Mouse (Mus musculus) lung, postnatal 0 days (tissue): ENCODE results near the gene Nipsnap1. TPM values are rescaled to one million over a fixed set of nuclear protein-coding genes. Genes with fewer than 3 reads are reported as not detected.

Experiments used
- ATAC-seq: fragments of 200-750 bp; cut with Nextera tagmentation; 2 replicates; pipeline ENCODE4 v1.8.0; 2017; ENCODE audit warnings: moderate library complexity
- DNase-seq: peaks from one replicate; pipeline ENCODE4 v3.0.0-alpha.2; 2016; ENCODE audit warnings: low spot score
- H3K27ac ChIP-seq: fragments of 300-500 bp; sonication (generic); 2 replicates; pipeline ENCODE4 v1.5.1; 2014; ENCODE audit warnings: antibody characterized with exemption, mild to moderate bottlenecking, low read length, mixed read lengths
- H3K27me3 ChIP-seq: fragments of 300-500 bp; sonication (generic); replicated peaks from 2 replicates; pipeline ENCODE4 v1.6.1; 2014; ENCODE audit warnings: low read length, mixed read lengths; ENCODE audit not compliant: insufficient read depth
- H3K36me3 ChIP-seq: fragments of 300-500 bp; sonication (generic); 2 replicates; pipeline ENCODE4 v1.6.1; 2014; ENCODE audit warnings: low read length, mixed read lengths; ENCODE audit not compliant: insufficient read depth
- H3K4me1 ChIP-seq: fragments of 300-500 bp; sonication (generic); 2 replicates; pipeline ENCODE4 v1.6.1; 2014; ENCODE audit warnings: antibody characterized with exemption, low read depth, low read length, mixed read lengths; ENCODE audit not compliant: insufficient read depth
- H3K4me2 ChIP-seq: fragments of 300-500 bp; sonication (generic); replicated peaks from 2 replicates; pipeline ENCODE4 v1.6.1; 2014; ENCODE audit warnings: low read depth, mild to moderate bottlenecking, low read length, moderate library complexity, mixed read lengths
- H3K4me3 ChIP-seq: fragments of 300-500 bp; sonication (generic); 2 replicates; pipeline ENCODE4 v1.5.1; 2014; ENCODE audit warnings: low read depth, low read length
- H3K9ac ChIP-seq: fragments of 300-500 bp; sonication (generic); replicated peaks from 2 replicates; pipeline ENCODE4 v1.6.1; 2014; ENCODE audit warnings: low read depth, mild to moderate bottlenecking
- H3K9me3 ChIP-seq: fragments of 300-500 bp; sonication (generic); 2 replicates; pipeline ENCODE4 v1.6.1; 2016; ENCODE audit warnings: low read length, mixed read lengths
- CTCF ChIP-seq: IDR thresholded peaks from 2 replicates; pipeline ENCODE4 v1.5.1; 2016; ENCODE audit warnings: antibody characterized with exemption, mild to moderate bottlenecking
- EP300 ChIP-seq: IDR thresholded peaks from 2 replicates; pipeline ENCODE4 v1.6.1; 2016; ENCODE audit warnings: antibody characterized with exemption, mild to moderate bottlenecking, control low read depth
- WGBS: fragments of 180-500 bp; shearing (Covaris S2); extraction: QIAGEN DNeasy Blood & Tissue Kit; methylation state at CpG from one replicate; pipeline ENCODE4 v1.1.7; 2014; 5-methylcytosine and 5-hydroxymethylcytosine counted together
- polyA plus RNA-seq: library from polyadenylated mRNA; unstranded; fragments of >200 nt; fragmentation: Nextera tagmentation; extraction: Ambion mirVana; gene quantifications from 2 replicates; pipeline ENCODE4 v1.2.1, GENCODE M21; 2015

Gene Nipsnap1
- polyA plus RNA-seq, 1 experiment from 2014 or later, result 11.9 TPM

- no peaks in the 10 kb centered on the region for H3K36me3 ChIP-seq
- no peak for TF ChIP-seq CTCF
- TF ChIP-seq EP300, result no peak
- H3K9ac ChIP-seq, result no peak overlapping the region
- no peaks in the 10 kb centered on the region for H3K9me3 ChIP-seq
- no peaks in the 10 kb centered on the region for H3K4me1 ChIP-seq
- H3K27ac ChIP-seq, result no peak overlapping the region
- no peak overlapping the region for H3K4me2 ChIP-seq
- H3K4me3 ChIP-seq, result no peak overlapping the region
- no peaks in the 10 kb centered on the region for H3K27me3 ChIP-seq
- 50% methylated on average over 11 of the region's 11 CpGs for WGBS
- ATAC-seq, result no peak
- DNase-seq, result no peak
These were observed 11.7 kb upstream of the Nipsnap1 start for GRCm38 (mm10) chr11:4861816-4862604.

GRCm38 (mm10) chr11:4862730-4863129 is 11.0 kb upstream of the Nipsnap1 start:
- no peaks in the 10 kb centered on the region for H3K36me3 ChIP-seq
- DNase-seq (no peak), ATAC-seq (no peak)
- 100% methylated on average over 1 of the region's 1 CpGs for WGBS
- no peak overlapping the region for H3K27ac ChIP-seq
- no peaks in the 10 kb centered on the region for H3K9me3 ChIP-seq
- H3K27me3 ChIP-seq, result no peaks in the 10 kb centered on the region
- H3K4me2 ChIP-seq, result no peak overlapping the region
- no peak overlapping the region for H3K9ac ChIP-seq
- H3K4me3 ChIP-seq, result no peak overlapping the region
- no peaks in the 10 kb centered on the region for H3K4me1 ChIP-seq
- TF ChIP-seq EP300 (no peak), CTCF (no peak)

GRCm38 (mm10) chr11:4865645-4866251 is 8.0 kb upstream of the Nipsnap1 start:
- Histone ChIP-seq H3K4me2 (no peak overlapping the region), H3K4me1 (no peaks in the 10 kb centered on the region), H3K36me3 (no peaks in the 10 kb centered on the region), H3K27me3 (no peaks in the 10 kb centered on the region), H3K4me3 (no peak overlapping the region), H3K27ac (no peak overlapping the region), H3K9me3 (no peaks in the 10 kb centered on the region), H3K9ac (no peak overlapping the region)
- ATAC-seq, result no peak
- WGBS, result 29% methylated on average over 10 of the region's 10 CpGs
- peak; percentile 89 for TF ChIP-seq CTCF
- no peak for TF ChIP-seq EP300
- DNase-seq, result peak; percentile 84

GRCm38 (mm10) chr11:4874551-4874950 is 800 bp downstream of the Nipsnap1 start:
- Histone ChIP-seq H3K4me2 (peak overlapping the region; percentile 69), H3K9ac (no peak overlapping the region), H3K9me3 (no peaks in the 10 kb centered on the region), H3K36me3 (no peaks in the 10 kb centered on the region), H3K4me3 (peak overlapping the region; percentile 41; the same call in 1 of the 2 replicates), H3K4me1 (no peaks in the 10 kb centered on the region; the same call in 1 of the 2 replicates), H3K27ac (no peak overlapping the region), H3K27me3 (no peaks in the 10 kb centered on the region)
- DNase-seq (no peak), ATAC-seq (peak; percentile 50)
- TF ChIP-seq EP300, result no peak
- TF ChIP-seq CTCF, result no peak
- 7% methylated on average over 10 of the region's 10 CpGs for WGBS

- no peaks in the 10 kb centered on the region for H3K4me1 ChIP-seq
- no peaks in the 10 kb centered on the region for H3K36me3 ChIP-seq
- no peak overlapping the region for H3K9ac ChIP-seq
- no peaks in the 10 kb centered on the region for H3K27me3 ChIP-seq
- ATAC-seq, result no peak
- TF ChIP-seq CTCF (no peak), EP300 (no peak)
- WGBS, result 66% methylated on average over 4 of the region's 4 CpGs
- H3K27ac ChIP-seq, result no peak overlapping the region
- no peak overlapping the region for H3K4me2 ChIP-seq
- DNase-seq, result no peak
- no peak overlapping the region for H3K4me3 ChIP-seq
- H3K9me3 ChIP-seq, result no peaks in the 10 kb centered on the region
These were observed 7.3 kb downstream of the Nipsnap1 start for GRCm38 (mm10) chr11:4881087-4881486.

GRCm38 (mm10) chr11:4882892-4883627 is 9.3 kb downstream of the Nipsnap1 start:
- Histone ChIP-seq H3K4me1 (no peaks in the 10 kb centered on the region), H3K9me3 (no peaks in the 10 kb centered on the region), H3K4me3 (no peak overlapping the region), H3K36me3 (no peaks in the 10 kb centered on the region), H3K27ac (no peak overlapping the region), H3K4me2 (no peak overlapping the region), H3K9ac (no peak overlapping the region), H3K27me3 (no peaks in the 10 kb centered on the region)
- WGBS, result 34% methylated on average over 14 of the region's 14 CpGs
- TF ChIP-seq EP300 (peak; percentile 28; the same call in 1 of the 2 replicates), CTCF (peak; percentile 66)
- peak; percentile 94 for DNase-seq
- ATAC-seq, result peak; percentile 96
